Mouse (Mus musculus) cerebellum, adult 2 months (tissue): ENCODE data around the gene Glrx2.

Experiments
- CTCF ChIP-seq: fragments of 200-500 bp; IDR thresholded peaks from 2 replicates; pipeline ENCODE4 v1.5.1; 2011; ENCODE audit warnings: low read depth, mild to moderate bottlenecking, control low read depth, low read length, moderate library complexity, borderline replicate concordance; ENCODE audit not compliant: insufficient read depth
- POLR2A ChIP-seq: fragments of 200-500 bp; IDR thresholded peaks from 2 replicates; pipeline ENCODE4 v1.6.1; 2011; ENCODE audit warnings: low read length, control low read depth, borderline replicate concordance; ENCODE audit not compliant: insufficient read depth

DNA sequence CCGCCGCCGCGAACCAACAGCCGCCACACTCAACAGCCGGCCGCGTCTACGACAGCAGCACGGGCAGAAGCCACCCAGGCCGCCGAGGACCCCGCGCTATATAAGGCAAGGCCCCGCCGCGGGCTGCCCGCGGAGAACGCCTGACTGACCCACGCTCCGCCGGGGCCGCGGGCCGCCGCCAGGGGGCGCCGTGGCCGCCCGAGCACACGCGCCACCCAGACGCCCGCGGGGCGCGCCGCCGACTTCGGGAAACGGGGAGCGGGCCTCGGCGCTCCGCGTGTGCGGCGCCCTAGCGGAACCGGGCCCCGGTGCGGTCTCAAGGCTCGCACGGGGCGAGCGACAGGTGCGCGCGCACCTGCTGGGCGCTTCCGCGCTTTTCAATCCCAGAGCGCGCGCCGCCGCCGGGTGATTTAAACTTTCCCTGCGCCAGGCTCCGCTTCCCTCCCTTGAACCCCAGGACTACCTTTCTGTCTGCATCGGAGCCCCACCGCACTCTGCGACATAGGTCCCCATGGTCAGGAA lies 13.3 kb upstream of the Glrx2 start, which contains the start of gene Cdc73:
- peak; percentile 42; the same call in 1 of the 2 replicates for TF ChIP-seq CTCF
- TF ChIP-seq POLR2A: peak; percentile 50; the same call in 1 of the 2 replicates
